Mouse (Mus musculus): Measurements from ENCODE around the gene Rnpep.

DNA sequence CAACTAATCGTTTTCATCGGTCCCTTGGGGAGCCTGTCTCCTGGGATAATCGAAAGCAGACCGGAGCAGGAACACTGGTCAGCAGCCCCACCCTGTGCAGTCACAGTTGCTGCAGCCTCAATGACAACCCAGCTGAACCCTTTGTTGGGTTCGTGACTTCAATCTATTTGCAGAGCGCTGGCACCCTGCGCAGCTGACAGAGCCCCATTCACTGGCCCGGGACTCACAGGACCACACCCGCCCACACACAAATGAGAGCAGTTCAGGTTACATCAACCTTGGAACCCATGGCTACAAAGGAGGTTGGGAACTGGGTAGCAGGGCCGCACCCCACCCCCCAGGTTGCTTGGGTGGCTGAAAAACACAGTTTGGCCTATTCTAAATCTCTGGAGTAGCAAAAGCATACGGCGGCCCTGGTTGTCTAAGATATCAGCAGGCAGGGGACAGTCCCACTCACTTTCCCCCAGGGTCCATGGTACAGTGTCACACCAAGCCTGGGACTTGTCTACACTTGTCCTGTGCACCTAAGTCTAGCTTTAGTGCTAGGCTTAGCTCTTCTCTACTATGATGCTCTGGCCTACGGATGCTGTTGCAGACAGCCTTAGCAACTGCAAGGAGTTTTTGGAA is 66.2 kb downstream of the Rnpep start:
- TF ChIP-seq POLR2A (IDR thresholded peaks at IDR 0.05; ENCODE audit: extremely low read depth, insufficient read depth, low read length) (no peak), CTCF (IDR thresholded peaks at IDR 0.05; ENCODE audit: extremely low read depth, insufficient read depth, low read length) (no peak)
